Mouse (Mus musculus): Measurements from ENCODE around the gene Mcm2.

The Mcm2 gene

GRCm38 (mm10) chr6:88927595-88927994 is 29.0 kb upstream of the Mcm2 start:
- DNase-seq (ENCODE audit: inconsistent age in 2 of 2, low spot score in 1 of 2), result peak; percentile 85 to 94

- DNase-seq (ENCODE audit: inconsistent age in 2 of 2, low spot score in 1 of 2), result peak; percentile 85 to 91
Measured at GRCm38 (mm10) chr6:88926870-88927269, 28.3 kb upstream of the Mcm2 start.

- DNase-seq (ENCODE audit: inconsistent age in 2 of 2, low spot score in 1 of 2), result peak in 1 of 2 experiments; percentile 47
Measured at GRCm38 (mm10) chr6:88925640-88926205, 27.1 kb upstream of the Mcm2 start.

- DNase-seq (ENCODE audit: inconsistent age in 2 of 2, low spot score in 1 of 2), result peak; percentile 80 to 89
Measured at GRCm38 (mm10) chr6:88924502-88925275, 26.1 kb upstream of the Mcm2 start.

- peak in 1 of 2 experiments; percentile 30 for DNase-seq (ENCODE audit: inconsistent age in 2 of 2, low spot score in 1 of 2)
Measured at GRCm38 (mm10) chr6:88918802-88919201, 20.2 kb upstream of the Mcm2 start.

GRCm38 (mm10) chr6:88916153-88916552 is 17.6 kb upstream of the Mcm2 start:
- DNase-seq (ENCODE audit: inconsistent age in 2 of 2, low spot score in 1 of 2), result peak in 1 of 2 experiments; percentile 81

- DNase-seq (ENCODE audit: inconsistent age in 2 of 2, low spot score in 1 of 2), result peak in 1 of 2 experiments; percentile 66
Measured at GRCm38 (mm10) chr6:88915510-88915909, 16.9 kb upstream of the Mcm2 start.

- DNase-seq (ENCODE audit: inconsistent age in 2 of 2, low spot score in 1 of 2), result peak in 1 of 2 experiments; percentile 44
Measured at GRCm38 (mm10) chr6:88914799-88915198, 16.2 kb upstream of the Mcm2 start.

GRCm38 (mm10) chr6:88913440-88913839 is 14.9 kb upstream of the Mcm2 start:
- DNase-seq (ENCODE audit: inconsistent age in 2 of 2, low spot score in 1 of 2), result no peak

- DNase-seq (ENCODE audit: inconsistent age in 2 of 2, low spot score in 1 of 2), result peak in 1 of 2 experiments; percentile 55
Measured at GRCm38 (mm10) chr6:88913022-88913421, 14.4 kb upstream of the Mcm2 start.

GRCm38 (mm10) chr6:88909151-88909550 is 10.6 kb upstream of the Mcm2 start:
- DNase-seq (ENCODE audit: inconsistent age in 2 of 2, low spot score in 1 of 2), result no peak

- DNase-seq (ENCODE audit: inconsistent age in 2 of 2, low spot score in 1 of 2), result peak; percentile 84 to 90
Measured at GRCm38 (mm10) chr6:88906369-88907108, 8.0 kb upstream of the Mcm2 start.

- DNase-seq (ENCODE audit: inconsistent age in 2 of 2, low spot score in 1 of 2), result peak in 1 of 2 experiments; percentile 53
Measured at GRCm38 (mm10) chr6:88905042-88905441, 6.5 kb upstream of the Mcm2 start.

- DNase-seq (ENCODE audit: inconsistent age in 2 of 2, low spot score in 1 of 2), result peak; percentile 81 to 91
Measured at GRCm38 (mm10) chr6:88904456-88904974, 5.9 kb upstream of the Mcm2 start.

- DNase-seq (ENCODE audit: inconsistent age in 2 of 2, low spot score in 1 of 2), result peak; percentile 53 to 77
Measured at GRCm38 (mm10) chr6:88903708-88904107, 5.1 kb upstream of the Mcm2 start.

- DNase-seq (ENCODE audit: inconsistent age in 2 of 2, low spot score in 1 of 2), result peak; percentile 96 to 98
Measured at GRCm38 (mm10) chr6:88901947-88902820, 3.6 kb upstream of the Mcm2 start, which contains the start of gene Tpra1. Gene Tpra1 (plus strand): TSS chr6:88902251.

- no peak for DNase-seq (ENCODE audit: inconsistent age in 2 of 2, low spot score in 1 of 2)
Measured at GRCm38 (mm10) chr6:88901471-88901870, 2.9 kb upstream of the Mcm2 start.

GRCm38 (mm10) chr6:88899628-88900027 is 1.0 kb upstream of the Mcm2 start:
- DNase-seq (ENCODE audit: inconsistent age in 2 of 2, low spot score in 1 of 2), result no peak

- peak in 1 of 2 experiments; percentile 58 for DNase-seq (ENCODE audit: inconsistent age in 2 of 2, low spot score in 1 of 2)
Measured at GRCm38 (mm10) chr6:88899086-88899485, 506 bp upstream of the Mcm2 start.

- peak in 1 of 2 experiments; percentile 49 for DNase-seq (ENCODE audit: inconsistent age in 2 of 2, low spot score in 1 of 2)
Measured at GRCm38 (mm10) chr6:88897246-88897645, 1.3 kb downstream of the Mcm2 start.

Measured in adrenal gland, adult (tissue).